Mouse (Mus musculus): ENCODE results near the gene Lztfl1. TPM values are rescaled to one million over a fixed set of nuclear protein-coding genes. Genes with fewer than 3 reads are reported as not detected.

Gene Lztfl1
- polyA plus RNA-seq, 1 experiment from 2014 or later, result 50.0 TPM

- ATAC-seq (ENCODE audit: insufficient number of reproducible peaks, insufficient read depth, low FRiP score, low TSS enrichment, low read depth), result no peak
- Histone ChIP-seq H3K9me3 (no peaks in the 10 kb centered on the region), H3K4me3 (replicated peaks) (no peak overlapping the region), H3K4me2 (no peak overlapping the region), H3K36me3 (no peaks in the 10 kb centered on the region), H3K4me1 (replicated peaks) (no peaks in the 10 kb centered on the region), H3K27me3 (no peaks in the 10 kb centered on the region), H3K27ac (no peak overlapping the region), H3K9ac (replicated peaks) (no peak overlapping the region)
- WGBS, result 83% methylated on average over 3 of the region's 3 CpGs
Measured at GRCm38 (mm10) chr9:123734133-123734532, 16.6 kb upstream of the Lztfl1 start.

GRCm38 (mm10) chr9:123731271-123731670 lies 13.8 kb upstream of the Lztfl1 start:
- H3K9me3 ChIP-seq, result no peaks in the 10 kb centered on the region
- 77% methylated on average over 3 of the region's 3 CpGs for WGBS
- no peaks in the 10 kb centered on the region for H3K4me1 ChIP-seq (replicated peaks)
- H3K27ac ChIP-seq, result no peak overlapping the region
- no peak overlapping the region for H3K4me2 ChIP-seq
- ATAC-seq (ENCODE audit: insufficient number of reproducible peaks, insufficient read depth, low FRiP score, low TSS enrichment, low read depth), result no peak
- H3K4me3 ChIP-seq (replicated peaks), result no peak overlapping the region
- no peak overlapping the region for H3K9ac ChIP-seq (replicated peaks)
- H3K36me3 ChIP-seq, result no peaks in the 10 kb centered on the region
- H3K27me3 ChIP-seq, result no peaks in the 10 kb centered on the region

- H3K4me3 ChIP-seq (replicated peaks), result no peak overlapping the region
- no peak for ATAC-seq (ENCODE audit: insufficient number of reproducible peaks, insufficient read depth, low FRiP score, low TSS enrichment, low read depth)
- no peaks in the 10 kb centered on the region for H3K36me3 ChIP-seq
- no peaks in the 10 kb centered on the region for H3K4me1 ChIP-seq (replicated peaks)
- no peak overlapping the region for H3K9ac ChIP-seq (replicated peaks)
- no peak overlapping the region for H3K4me2 ChIP-seq
- WGBS, result 75% methylated on average over 2 of the region's 2 CpGs
- no peak overlapping the region for H3K27ac ChIP-seq
- no peaks in the 10 kb centered on the region for H3K9me3 ChIP-seq
- peaks cover 3% of the 10 kb centered on the region; the same call in 1 of the 2 replicates for H3K27me3 ChIP-seq
Measured at GRCm38 (mm10) chr9:123722737-123723493, 5.4 kb upstream of the Lztfl1 start.

- H3K9me3 ChIP-seq, result no peaks in the 10 kb centered on the region
- H3K27ac ChIP-seq, result no peak overlapping the region
- WGBS, result 41% methylated on average over 3 of the region's 3 CpGs
- peaks cover 6% of the 10 kb centered on the region for H3K4me1 ChIP-seq (replicated peaks)
- H3K27me3 ChIP-seq, result peaks cover 2% of the 10 kb centered on the region; the same call in 1 of the 2 replicates
- H3K36me3 ChIP-seq, result peaks cover 9% of the 10 kb centered on the region
- H3K9ac ChIP-seq (replicated peaks), result no peak overlapping the region
- peak overlapping the region; percentile 82; the same call in 1 of the 2 replicates for H3K4me3 ChIP-seq (replicated peaks)
- no peak for ATAC-seq (ENCODE audit: insufficient number of reproducible peaks, insufficient read depth, low FRiP score, low TSS enrichment, low read depth)
- peak overlapping the region; percentile 67 for H3K4me2 ChIP-seq
Measured at GRCm38 (mm10) chr9:123716301-123716700, 1.2 kb downstream of the Lztfl1 start.

- no peak for ATAC-seq (ENCODE audit: insufficient number of reproducible peaks, insufficient read depth, low FRiP score, low TSS enrichment, low read depth)
- peaks cover 32% of the 10 kb centered on the region for H3K36me3 ChIP-seq
- no peak overlapping the region for H3K27ac ChIP-seq
- no peak overlapping the region for H3K9ac ChIP-seq (replicated peaks)
- no peak overlapping the region for H3K4me2 ChIP-seq
- 88% methylated on average over 2 of the region's 2 CpGs for WGBS
- H3K27me3 ChIP-seq, result no peaks in the 10 kb centered on the region
- no peak overlapping the region for H3K4me3 ChIP-seq (replicated peaks)
- no peaks in the 10 kb centered on the region for H3K9me3 ChIP-seq
- H3K4me1 ChIP-seq (replicated peaks), result peaks cover 6% of the 10 kb centered on the region
Measured at GRCm38 (mm10) chr9:123713111-123713510, 4.4 kb downstream of the Lztfl1 start.

GRCm38 (mm10) chr9:123709226-123709625 lies 8.3 kb downstream of the Lztfl1 start:
- Histone ChIP-seq H3K27ac (no peak overlapping the region), H3K9ac (replicated peaks) (no peak overlapping the region), H3K36me3 (peaks cover 47% of the 10 kb centered on the region), H3K4me2 (no peak overlapping the region), H3K4me3 (replicated peaks) (no peak overlapping the region), H3K9me3 (no peaks in the 10 kb centered on the region), H3K27me3 (no peaks in the 10 kb centered on the region), H3K4me1 (replicated peaks) (no peaks in the 10 kb centered on the region)
- ATAC-seq (ENCODE audit: insufficient number of reproducible peaks, insufficient read depth, low FRiP score, low TSS enrichment, low read depth), result no peak
- 54% methylated on average over 2 of the region's 2 CpGs for WGBS

GRCm38 (mm10) chr9:123701822-123702221 lies 15.7 kb downstream of the Lztfl1 start:
- no peaks in the 10 kb centered on the region for H3K4me1 ChIP-seq (replicated peaks)
- H3K9me3 ChIP-seq, result no peaks in the 10 kb centered on the region
- H3K27me3 ChIP-seq, result no peaks in the 10 kb centered on the region
- no peak for ATAC-seq (ENCODE audit: insufficient number of reproducible peaks, insufficient read depth, low FRiP score, low TSS enrichment, low read depth)
- H3K4me2 ChIP-seq, result no peak overlapping the region
- H3K27ac ChIP-seq, result no peak overlapping the region
- peaks cover 37% of the 10 kb centered on the region for H3K36me3 ChIP-seq
- no peak overlapping the region for H3K4me3 ChIP-seq (replicated peaks)
- WGBS, result 89% methylated on average over 5 of the region's 5 CpGs
- no peak overlapping the region for H3K9ac ChIP-seq (replicated peaks)

GRCm38 (mm10) chr9:123695634-123696302 lies 21.7 kb downstream of the Lztfl1 start:
- Histone ChIP-seq H3K27ac (no peak overlapping the region), H3K4me1 (replicated peaks) (no peaks in the 10 kb centered on the region), H3K27me3 (no peaks in the 10 kb centered on the region), H3K4me3 (replicated peaks) (no peak overlapping the region), H3K9ac (replicated peaks) (no peak overlapping the region), H3K36me3 (peaks cover 33% of the 10 kb centered on the region), H3K4me2 (no peak overlapping the region), H3K9me3 (no peaks in the 10 kb centered on the region)
- ATAC-seq (ENCODE audit: insufficient number of reproducible peaks, insufficient read depth, low FRiP score, low TSS enrichment, low read depth), result no peak
- 87% methylated on average over 3 of the region's 3 CpGs for WGBS

- Histone ChIP-seq H3K9me3 (peaks cover 3% of the 10 kb centered on the region; the same call in 1 of the 2 replicates), H3K4me1 (replicated peaks) (no peaks in the 10 kb centered on the region), H3K36me3 (peaks cover 14% of the 10 kb centered on the region; the same call in 1 of the 2 replicates), H3K27me3 (peaks cover 3% of the 10 kb centered on the region; the same call in 1 of the 2 replicates), H3K4me2 (no peak overlapping the region), H3K4me3 (replicated peaks) (no peak overlapping the region), H3K9ac (replicated peaks) (no peak overlapping the region), H3K27ac (no peak overlapping the region)
- 76% methylated on average over 1 of the region's 1 CpGs for WGBS
- ATAC-seq (ENCODE audit: insufficient number of reproducible peaks, insufficient read depth, low FRiP score, low TSS enrichment, low read depth), result no peak
Measured at GRCm38 (mm10) chr9:123688227-123688626, 29.3 kb downstream of the Lztfl1 start.

GRCm38 (mm10) chr9:123686206-123686605 lies 31.3 kb downstream of the Lztfl1 start:
- H3K36me3 ChIP-seq, result no peaks in the 10 kb centered on the region
- peaks cover 14% of the 10 kb centered on the region for H3K27me3 ChIP-seq
- peaks cover 3% of the 10 kb centered on the region; the same call in 1 of the 2 replicates for H3K9me3 ChIP-seq
- 77% methylated on average over 5 of the region's 5 CpGs for whole genome bisulfite sequencing
- no peak overlapping the region for H3K4me3 ChIP-seq (replicated peaks)
- no peaks in the 10 kb centered on the region for H3K4me1 ChIP-seq (replicated peaks)
- H3K27ac ChIP-seq, result no peak overlapping the region
- H3K4me2 ChIP-seq, result no peak overlapping the region
- no peak overlapping the region for H3K9ac ChIP-seq (replicated peaks)
- ATAC-seq (ENCODE audit: insufficient number of reproducible peaks, insufficient read depth, low FRiP score, low TSS enrichment, low read depth), result no peak

- no peak for ATAC-seq (ENCODE audit: insufficient number of reproducible peaks, insufficient read depth, low FRiP score, low TSS enrichment, low read depth)
Measured at GRCm38 (mm10) chr9:123683704-123684103, 33.8 kb downstream of the Lztfl1 start.

More at GRCm38 (mm10) chr9:123683704-123684103, 33.8 kb downstream of the Lztfl1 start:
- Histone ChIP-seq H3K27ac (no peak overlapping the region), H3K36me3 (no peaks in the 10 kb centered on the region), H3K4me3 (replicated peaks) (no peak overlapping the region), H3K4me1 (replicated peaks) (peaks cover 3% of the 10 kb centered on the region), H3K4me2 (no peak overlapping the region), H3K9ac (replicated peaks) (no peak overlapping the region), H3K27me3 (peaks cover 38% of the 10 kb centered on the region), H3K9me3 (peaks cover 3% of the 10 kb centered on the region; the same call in 1 of the 2 replicates)
- 58% methylated on average over 3 of the region's 3 CpGs for WGBS

Measured in limb, embryonic 12.5 days (tissue).